Mouse (Mus musculus) heart, adult 8-10 months (tissue): ENCODE results near the gene Jmjd1c. TPM values are rescaled to one million over a fixed set of nuclear protein-coding genes. Genes with fewer than 3 reads are reported as not detected.

ENCODE experiments used
- DNase-seq: peaks from one replicate; pipeline ENCODE4 v3.0.0; 2022; ENCODE audit warnings: low spot score
- total RNA-seq, 4 experiments: library from RNA; stranded (reverse); gene quantifications; 2 replicates each; pipeline ENCODE4 v1.2.4; 2022

The Jmjd1c gene
- total RNA-seq, 4 experiments from 2014 or later, result 35.9 to 38.7 (median 37.9) TPM

DNA sequence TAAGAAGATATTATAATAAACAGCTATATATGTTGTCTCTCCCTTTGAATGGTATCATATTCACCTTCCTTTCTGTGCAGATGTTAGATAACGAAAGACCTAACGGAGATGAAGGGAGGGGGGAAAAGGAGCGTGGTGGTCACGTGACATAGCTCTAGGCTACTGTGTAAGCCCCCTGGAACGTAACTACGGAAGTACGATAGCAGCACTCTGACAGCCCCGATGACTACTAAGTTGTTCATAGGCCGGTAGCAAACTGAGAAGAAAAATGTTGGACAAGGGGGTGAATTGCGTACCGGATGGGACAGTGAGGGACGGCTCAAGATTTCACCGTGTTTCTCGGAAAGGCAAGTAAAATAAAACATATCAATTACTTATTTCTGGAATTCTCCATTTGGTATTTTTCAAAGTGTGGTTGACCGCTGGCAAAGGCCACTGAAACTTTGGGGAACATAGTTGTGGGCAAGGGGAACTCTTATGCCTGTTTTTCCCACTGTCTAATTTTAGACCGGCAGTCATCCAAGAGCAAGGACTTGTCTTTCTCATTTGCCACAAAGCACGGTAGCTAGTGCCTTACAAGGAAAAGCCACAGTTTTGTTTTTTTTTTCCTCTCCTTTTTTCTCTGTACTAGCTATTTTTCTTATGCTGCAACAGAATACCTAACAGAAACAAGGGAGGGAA, 201.4 kb downstream of the Jmjd1c start:
- DNase-seq, result no peak

DNA sequence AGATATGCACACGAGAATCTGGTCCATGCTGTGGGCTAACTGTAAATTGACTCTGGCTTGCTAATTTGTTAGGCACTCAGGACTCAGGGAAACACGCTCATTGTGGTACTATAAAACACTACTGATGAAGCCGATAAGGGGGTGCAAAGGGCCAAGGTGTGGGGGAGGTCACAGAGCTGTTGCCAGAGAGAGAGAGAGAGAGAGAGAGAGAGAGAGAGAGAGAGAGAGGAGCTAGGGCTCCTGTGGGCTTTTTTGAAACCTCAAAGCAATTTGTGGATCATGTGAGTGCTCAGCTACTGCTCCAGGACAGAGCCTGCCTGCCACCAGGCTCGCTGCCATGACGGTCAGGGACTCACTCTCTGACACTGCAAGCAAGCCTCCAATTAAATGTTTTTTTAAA, 202.9 kb downstream of the Jmjd1c start:
- DNase-seq, result no peak

DNA sequence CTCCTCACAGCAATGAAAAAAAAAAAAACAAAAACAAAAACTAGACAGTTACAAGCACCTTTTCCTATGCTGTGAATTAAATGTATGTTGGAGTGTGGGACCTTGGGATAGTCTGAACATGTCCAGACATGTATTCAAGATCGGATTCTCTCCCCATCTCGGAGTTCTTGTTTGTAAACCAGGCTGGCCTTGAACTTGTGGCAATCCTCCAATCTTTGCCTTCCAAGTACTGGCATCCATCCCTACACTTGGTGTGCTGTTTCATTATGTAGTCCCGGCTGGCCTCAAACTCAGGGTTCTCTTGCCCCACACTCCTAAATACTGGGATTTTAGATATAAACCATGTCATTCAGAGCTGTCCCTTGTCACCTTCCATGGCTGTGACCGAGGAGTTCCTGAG, 203.4 kb downstream of the Jmjd1c start:
- DNase-seq, result no peak

DNA sequence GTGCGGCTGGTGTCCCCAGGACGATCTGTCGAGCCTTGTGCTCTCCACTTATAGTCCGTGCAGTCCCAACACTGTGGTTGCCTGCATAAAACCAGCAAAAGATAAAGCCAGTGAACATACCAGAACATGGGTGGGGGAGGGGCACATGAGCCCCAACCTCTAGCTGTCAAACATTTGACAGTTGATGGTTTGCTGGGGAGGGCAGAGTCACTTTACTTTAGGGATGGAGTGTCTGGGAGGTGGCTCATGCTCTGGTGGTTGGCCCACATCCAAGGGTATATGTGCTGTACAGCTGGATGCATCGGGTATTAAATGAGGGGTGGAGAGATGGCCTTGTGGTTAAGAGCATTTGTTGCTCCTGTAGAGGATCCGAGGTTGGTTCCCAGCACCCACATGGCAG, 205.1 kb downstream of the Jmjd1c start:
- DNase-seq, result no peak

DNA sequence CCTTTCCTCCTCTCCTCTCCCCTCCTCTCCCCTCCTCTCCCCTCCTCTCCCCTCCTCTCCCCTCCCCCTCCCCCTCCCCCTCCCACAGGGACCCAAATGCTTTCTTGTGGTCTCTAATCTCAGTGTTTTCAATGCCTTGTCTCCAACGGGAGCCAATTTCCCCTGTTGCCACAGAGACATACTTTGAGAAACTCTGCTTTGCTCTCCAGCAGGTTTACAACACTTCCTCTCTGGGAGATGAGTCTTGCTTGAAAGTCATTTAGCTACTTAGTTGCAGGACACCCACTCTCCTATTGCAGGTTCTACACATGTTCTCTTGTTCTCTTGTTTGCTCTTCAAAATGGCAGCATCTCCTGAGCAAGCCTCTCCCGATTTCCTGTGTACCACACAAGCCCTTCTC, 206.4 kb downstream of the Jmjd1c start:
- no peak for DNase-seq

Other genes with a start within 250 kb of the Jmjd1c start
- 10 to 100 TPM; 16.3 to 19.9 (median 17.9) TPM for gene Reep3, start 820 bp downstream of the Jmjd1c start, total RNA-seq
- gene Nrbf2, start 189.2 kb downstream of the Jmjd1c start, total RNA-seq, result 1 to 10 TPM; 6.8 to 9.4 (median 7.0) TPM